Mouse (Mus musculus): ENCODE measurements at regions not wholly inside any gene's neighbourhood (a gene's known extent, or its start where the extent isn't known, plus 50 kb on each side); places are given as distances from the start of the nearest gene placed in this dataset.
A peak's percentile ranks its signal among the peaks of the same experiment; 100 is the strongest.

DNA sequence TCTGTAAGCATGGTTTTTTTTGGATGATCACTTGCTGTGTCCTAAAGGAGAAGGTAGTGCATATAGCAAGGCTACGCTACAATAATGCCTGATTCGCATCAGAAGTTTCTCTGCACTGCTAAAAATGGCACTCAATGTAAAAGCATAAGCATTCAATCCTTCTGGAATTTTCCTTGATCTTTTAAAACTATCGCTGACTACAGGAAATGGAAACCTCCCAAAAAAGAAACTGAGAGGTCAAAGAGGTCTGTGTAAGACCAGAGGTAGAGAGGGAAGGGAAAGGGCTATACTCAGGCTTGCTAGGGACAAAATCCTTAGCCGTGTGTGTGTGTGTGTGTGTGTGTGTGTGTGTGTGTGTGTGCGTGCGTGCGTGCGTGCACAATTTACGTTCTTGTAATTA lies 1359.8 kb upstream of the A1bg start:
- in situ Hi-C loops (cut with MboI; ENCODE audit: low pct_ligation_motif_present, low pct_unique_long_range_greater_than_20kb, low sequenced_read_pairs): no loop called here
- dilution Hi-C loops (cut with MboI; ENCODE audit: extremely low pct_ligation_motif_present, extremely low pct_unique_long_range_greater_than_20kb, low sequenced_read_pairs): no loop called here
- 0 out of 2 replicates have a peak, but pooled peaks have one; percentile 22 for TF ChIP-seq MAFK (IDR thresholded peaks at IDR 0.05; ENCODE audit: insufficient replicate concordance, low read length)
- TF ChIP-seq POLR2AphosphoS2 (IDR thresholded peaks at IDR 0.05; ENCODE audit: low read depth, low read length): no peak
- TF ChIP-seq SIN3A (IDR thresholded peaks at IDR 0.05; ENCODE audit: low read length): 0 out of 2 replicates have a peak, but pooled peaks have one; percentile 12
- no peak for DNase-seq (ENCODE audit: extremely low read depth)
- H3K27ac ChIP-seq (ENCODE audit: insufficient read depth, low read depth): no peak overlapping the region
- no peak overlapping the region for H3K9ac ChIP-seq (ENCODE audit: insufficient read depth, low read depth)
- H3K9me3 ChIP-seq (replicated peaks; ENCODE audit: low read length): peaks cover 12% of the 10 kb centered on the region
- H3K79me2 ChIP-seq (replicated peaks; ENCODE audit: control insufficient read depth, extremely low read depth, insufficient read depth, poor library complexity, severe bottlenecking): no peaks in the 10 kb centered on the region
- no peak overlapping the region for H3K4me3 ChIP-seq (replicated peaks in 1 of 3; ENCODE audit: low read depth in 2 of 3, low read length in 2 of 3, poor library complexity in 1 of 3)
- peaks cover 0 to 2% of the 10 kb centered on the region in 2 experiments for H3K36me3 ChIP-seq (replicated peaks in 1 of 2; ENCODE audit: control insufficient read depth in 1 of 2, insufficient read depth in 1 of 2, low read length in 1 of 2)
- H3K4me2 ChIP-seq (ENCODE audit: insufficient read depth, low read depth, poor library complexity, severe bottlenecking): no peak overlapping the region
- H3K27me3 ChIP-seq (replicated peaks): no peaks in the 10 kb centered on the region
- H3K4me1 ChIP-seq (ENCODE audit: control insufficient read depth in 1 of 2, insufficient read depth in 2 of 2): peaks cover 34 to 68% of the 10 kb centered on the region in 2 experiments

DNA sequence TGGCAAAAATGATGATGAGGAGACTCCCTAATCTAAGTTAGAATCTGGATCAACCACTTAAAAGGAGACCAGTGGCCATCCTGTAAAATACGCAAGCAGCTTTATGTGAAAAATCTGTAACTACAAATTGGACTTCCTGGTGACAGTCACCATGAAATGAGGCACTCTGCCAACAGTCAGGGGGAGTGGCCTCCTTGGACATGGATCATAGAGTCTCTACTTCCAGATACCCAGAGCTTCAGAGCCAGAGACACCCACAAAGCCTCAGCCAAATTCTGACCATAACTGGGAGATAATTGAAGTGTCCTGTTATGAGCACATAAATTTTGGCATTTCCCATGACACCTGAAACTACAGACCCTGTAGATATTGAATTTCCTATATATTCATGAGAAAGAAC lies 1359.3 kb upstream of the A1bg start:
- no peak overlapping the region for H3K4me2 ChIP-seq (ENCODE audit: insufficient read depth, low read depth, poor library complexity, severe bottlenecking)
- peaks cover 29 to 63% of the 10 kb centered on the region in 2 experiments for H3K4me1 ChIP-seq (ENCODE audit: control insufficient read depth in 1 of 2, insufficient read depth in 2 of 2)
- H3K4me3 ChIP-seq (replicated peaks in 1 of 3; ENCODE audit: low read depth in 2 of 3, low read length in 2 of 3, poor library complexity in 1 of 3): no peak overlapping the region
- DNase-seq (ENCODE audit: extremely low read depth): no peak
- no peak for TF ChIP-seq CTCF (conservative IDR thresholded peaks at IDR 0.05 in 1 of 2, IDR thresholded peaks at IDR 0.05 in 1 of 2; ENCODE audit: low read depth in 2 of 2, low read length in 2 of 2)
- no peak overlapping the region for H3K9ac ChIP-seq (ENCODE audit: insufficient read depth, low read depth)
- H3K79me2 ChIP-seq (replicated peaks; ENCODE audit: control insufficient read depth, extremely low read depth, insufficient read depth, poor library complexity, severe bottlenecking): no peaks in the 10 kb centered on the region
- dilution Hi-C loops (cut with MboI; ENCODE audit: extremely low pct_ligation_motif_present, extremely low pct_unique_long_range_greater_than_20kb, low sequenced_read_pairs): no loop called here
- in situ Hi-C loops (cut with MboI; ENCODE audit: low pct_ligation_motif_present, low pct_unique_long_range_greater_than_20kb, low sequenced_read_pairs): no loop called here
- H3K27ac ChIP-seq (ENCODE audit: insufficient read depth, low read depth): no peak overlapping the region
- peaks cover 12% of the 10 kb centered on the region for H3K9me3 ChIP-seq (replicated peaks; ENCODE audit: low read length)
- H3K36me3 ChIP-seq (replicated peaks in 1 of 2; ENCODE audit: control insufficient read depth in 1 of 2, insufficient read depth in 1 of 2, low read length in 1 of 2): peaks cover 0 to 2% of the 10 kb centered on the region in 2 experiments
- H3K27me3 ChIP-seq (replicated peaks): no peaks in the 10 kb centered on the region

DNA sequence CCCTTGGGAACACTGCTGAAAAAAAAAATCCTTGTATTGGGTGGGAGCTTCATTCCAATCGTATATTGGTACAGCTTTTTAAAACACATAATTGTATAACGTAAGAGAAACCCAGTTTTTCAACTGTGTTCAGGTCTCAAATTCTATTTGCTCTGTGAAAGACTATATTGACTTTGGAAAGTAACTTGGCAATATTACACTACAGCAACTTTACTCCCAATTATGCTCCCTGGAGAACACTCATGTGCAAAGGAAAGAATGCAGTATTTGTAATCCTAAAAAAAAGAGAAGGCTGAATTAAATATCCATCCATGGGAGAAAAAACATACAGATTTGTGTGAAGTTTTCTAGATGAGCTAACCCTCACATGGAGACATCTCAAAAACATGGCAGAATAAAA lies 1356.7 kb upstream of the A1bg start:
- Histone ChIP-seq H3K9me3 (replicated peaks; ENCODE audit: low read length) (peaks cover 18% of the 10 kb centered on the region), H3K79me2 (replicated peaks; ENCODE audit: control insufficient read depth, extremely low read depth, insufficient read depth, poor library complexity, severe bottlenecking) (no peaks in the 10 kb centered on the region), H3K4me2 (ENCODE audit: insufficient read depth, low read depth, poor library complexity, severe bottlenecking) (no peak overlapping the region), H3K4me1 (ENCODE audit: control insufficient read depth in 1 of 2, insufficient read depth in 2 of 2) (peaks cover 23 to 58% of the 10 kb centered on the region in 2 experiments), H3K36me3 (replicated peaks in 1 of 2; ENCODE audit: control insufficient read depth in 1 of 2, insufficient read depth in 1 of 2, low read length in 1 of 2) (peaks cover 0 to 2% of the 10 kb centered on the region in 2 experiments), H3K9ac (ENCODE audit: insufficient read depth, low read depth) (no peak overlapping the region), H3K4me3 (replicated peaks in 1 of 3; ENCODE audit: low read depth in 2 of 3, low read length in 2 of 3, poor library complexity in 1 of 3) (no peak overlapping the region), H3K27ac (ENCODE audit: insufficient read depth, low read depth) (no peak overlapping the region), H3K27me3 (replicated peaks) (no peaks in the 10 kb centered on the region)
- no peak for DNase-seq (ENCODE audit: extremely low read depth)
- in situ Hi-C loops (cut with MboI; ENCODE audit: low pct_ligation_motif_present, low pct_unique_long_range_greater_than_20kb, low sequenced_read_pairs): no loop called here
- dilution Hi-C loops (cut with MboI; ENCODE audit: extremely low pct_ligation_motif_present, extremely low pct_unique_long_range_greater_than_20kb, low sequenced_read_pairs): no loop called here
- no peak for TF ChIP-seq PAX5 (IDR thresholded peaks at IDR 0.05; ENCODE audit: low read length)
- TF ChIP-seq MXI1 (IDR thresholded peaks at IDR 0.05; ENCODE audit: low read depth, low read length): no peak
- TF ChIP-seq HCFC1 (IDR thresholded peaks at IDR 0.05; ENCODE audit: low read depth, low read length): no peak
- TF ChIP-seq ZC3H11A (IDR thresholded peaks at IDR 0.05; ENCODE audit: low read depth, low read length): no peak
- TF ChIP-seq MAX (IDR thresholded peaks at IDR 0.05; ENCODE audit: low read length): no peak
- TF ChIP-seq SIN3A (IDR thresholded peaks at IDR 0.05; ENCODE audit: low read length): no peak
- TF ChIP-seq MAFK (IDR thresholded peaks at IDR 0.05; ENCODE audit: insufficient replicate concordance, low read length): no peak
- TF ChIP-seq MAZ (IDR thresholded peaks at IDR 0.05; ENCODE audit: low read depth, low read length): no peak
- TF ChIP-seq MEF2A (IDR thresholded peaks at IDR 0.05; ENCODE audit: borderline replicate concordance, low read depth, low read length): no peak
- TF ChIP-seq NELFE (IDR thresholded peaks at IDR 0.05; ENCODE audit: low read depth, low read length): no peak
- no peak for TF ChIP-seq E2F4 (IDR thresholded peaks at IDR 0.05; ENCODE audit: insufficient replicate concordance, low read depth, low read length)
